Mouse (Mus musculus): Measurements from ENCODE around the gene Sox5.

The Sox5 gene

DNA sequence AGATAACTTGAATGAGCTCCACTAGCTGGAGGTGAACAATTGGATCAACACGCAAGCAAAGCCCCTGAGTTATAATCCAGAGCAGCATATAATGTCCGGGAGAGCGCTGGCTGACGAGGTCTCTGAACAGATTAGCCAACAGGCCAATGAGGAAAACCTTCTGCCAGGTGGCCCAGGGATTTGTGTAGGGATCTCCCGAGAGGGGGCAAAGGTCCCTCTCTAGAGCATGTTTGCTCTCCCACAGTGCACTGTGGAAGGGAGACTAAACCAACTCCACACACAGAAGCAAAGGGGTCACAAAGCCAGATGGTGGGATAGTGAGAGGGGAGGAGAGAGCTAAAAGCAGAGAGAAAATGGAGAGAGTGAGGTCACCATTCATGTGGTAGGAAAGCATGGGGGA lies 128.9 kb downstream of the Sox5 start:
- no peak for DNase-seq (ENCODE audit: low spot score)

DNA sequence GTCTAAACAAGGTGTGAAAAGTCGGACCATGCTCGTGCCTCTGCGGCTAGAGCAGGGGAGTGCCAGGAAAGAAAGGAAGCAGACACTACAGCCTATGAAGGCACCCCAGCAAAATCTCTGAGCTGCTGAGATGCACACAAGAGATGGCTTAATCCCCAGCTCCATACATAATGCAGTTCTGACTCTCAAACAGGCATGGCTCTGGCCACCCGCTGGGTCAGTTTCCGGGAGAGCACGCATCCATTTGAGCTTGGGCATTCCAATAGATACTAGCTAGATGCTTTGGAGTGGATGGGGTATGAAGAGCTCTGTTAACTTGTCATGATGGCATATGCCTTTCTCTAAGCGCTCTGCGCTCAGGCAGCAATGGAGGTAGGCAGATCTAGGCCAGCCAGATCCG lies 132.9 kb downstream of the Sox5 start:
- no peak for DNase-seq (ENCODE audit: low spot score)

DNA sequence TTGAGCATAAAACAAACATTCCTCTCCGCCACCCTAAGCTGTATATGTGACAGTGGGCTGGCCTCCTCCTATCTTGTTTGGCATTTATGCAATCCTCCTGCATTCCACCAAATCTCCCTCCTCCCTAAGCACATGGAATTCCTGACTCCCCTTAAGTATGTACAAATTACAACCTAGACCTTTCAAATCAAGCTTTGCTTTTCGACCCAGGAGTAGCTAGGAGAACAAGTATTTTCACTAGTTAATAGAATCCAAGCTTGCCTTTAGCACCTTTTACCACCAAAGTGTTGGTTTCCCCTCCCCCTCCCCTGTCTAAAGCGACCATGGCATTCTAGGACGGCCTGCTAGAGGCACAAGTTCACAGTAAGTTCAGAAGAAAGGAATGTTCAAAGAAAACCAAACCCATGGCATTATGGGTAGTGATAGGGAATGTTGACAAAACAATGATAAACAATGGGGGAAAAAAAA lies 133.6 kb downstream of the Sox5 start:
- DNase-seq (ENCODE audit: low spot score), result no peak

DNA sequence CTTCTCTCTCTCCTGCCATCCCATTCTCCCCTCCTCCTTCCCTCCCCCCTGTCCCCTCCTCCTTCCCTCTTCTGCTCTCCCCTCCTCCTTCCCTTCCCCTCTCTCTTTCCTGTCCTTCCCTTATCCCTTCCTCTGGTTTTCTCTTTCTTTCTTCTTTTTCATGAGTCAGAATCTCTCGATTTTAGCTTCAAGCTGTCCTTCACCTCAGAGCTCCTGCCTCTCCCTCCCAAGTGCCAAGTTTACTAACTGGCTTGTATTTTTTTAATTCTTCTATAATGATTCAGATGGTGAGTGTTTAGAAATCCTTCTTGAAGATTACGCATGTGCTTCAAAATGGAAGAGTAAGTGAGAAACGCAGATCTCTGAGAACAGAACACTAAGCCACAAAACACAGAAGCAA lies 135.4 kb downstream of the Sox5 start:
- DNase-seq (ENCODE audit: low spot score), result no peak

DNA sequence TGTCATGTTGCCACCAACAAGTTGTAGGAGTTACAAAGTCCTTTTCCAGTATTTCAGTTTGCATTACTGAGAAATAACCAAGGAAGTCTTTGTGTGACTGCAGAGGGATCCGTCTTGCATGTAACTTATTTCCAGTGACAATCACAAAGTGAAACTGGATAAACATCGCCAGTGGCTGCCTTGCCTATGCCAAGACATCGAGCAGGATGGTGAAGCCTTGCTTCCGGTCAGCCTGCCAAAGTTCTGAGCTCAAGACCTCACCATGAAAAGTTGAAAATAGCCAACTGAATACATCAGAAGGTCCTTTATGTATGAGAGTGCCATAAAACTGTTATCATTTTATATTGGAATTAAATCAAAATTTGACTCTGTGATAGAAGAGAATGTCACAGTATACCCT lies 136.0 kb downstream of the Sox5 start:
- DNase-seq (ENCODE audit: low spot score), result no peak

DNA sequence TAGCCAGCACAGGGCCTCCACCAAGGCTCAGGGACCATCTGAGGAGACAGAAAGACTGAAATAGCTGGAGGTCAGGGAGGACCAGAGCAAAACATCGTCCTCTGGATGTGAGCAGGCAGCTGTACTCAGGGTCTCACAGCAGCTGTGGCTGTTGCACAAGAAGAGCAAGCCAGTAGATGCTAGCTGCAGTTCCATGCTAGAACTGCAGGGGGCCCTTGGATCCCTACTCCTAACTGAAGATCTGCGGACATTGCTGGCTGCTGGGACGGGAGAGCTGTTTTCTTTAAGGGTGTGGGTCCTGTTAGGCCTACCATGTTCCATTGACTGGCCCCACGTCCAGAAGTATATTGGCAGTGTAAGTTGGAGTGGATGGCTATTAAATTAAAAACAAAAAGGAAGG lies 137.1 kb downstream of the Sox5 start:
- DNase-seq (ENCODE audit: low spot score), result peak; percentile 64

DNA sequence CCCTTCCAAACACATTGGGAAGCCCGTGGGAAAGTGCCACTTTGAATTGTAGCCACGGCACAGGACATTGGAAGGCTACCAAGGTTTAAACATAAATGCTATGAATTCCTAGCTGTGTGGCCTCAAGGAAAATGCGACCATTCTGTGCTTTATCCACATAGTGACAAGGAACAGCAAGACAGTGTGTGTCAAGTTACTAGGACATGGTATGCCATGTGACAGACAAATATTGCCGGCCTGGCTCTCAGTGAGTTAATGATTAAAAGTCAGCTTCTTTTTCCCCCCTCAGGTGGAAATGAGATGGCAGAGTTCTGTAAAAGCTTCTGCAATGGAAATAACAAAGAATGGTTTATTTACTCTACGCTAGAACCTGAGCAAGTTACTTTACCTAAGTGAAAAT lies 138.2 kb downstream of the Sox5 start:
- DNase-seq (ENCODE audit: low spot score), result no peak

DNA sequence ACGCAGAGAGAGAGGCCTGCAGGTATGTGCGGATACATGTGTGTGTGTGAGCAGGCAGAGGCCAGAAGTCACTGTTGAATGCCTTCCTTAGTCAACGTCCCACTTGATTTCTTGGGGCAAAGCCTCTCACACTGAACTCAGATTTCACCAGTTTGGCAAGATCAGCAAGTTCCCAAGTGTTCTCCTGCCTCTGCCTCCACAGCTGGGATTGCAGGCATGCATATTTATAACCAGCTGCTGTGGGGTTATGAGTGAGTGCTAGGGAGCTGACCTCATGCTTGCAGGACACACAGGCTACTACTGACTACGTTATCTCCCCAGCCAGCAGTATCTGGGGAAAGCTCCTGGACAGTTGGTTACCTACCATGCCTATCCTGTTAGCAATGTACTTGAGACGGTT lies 139.9 kb downstream of the Sox5 start:
- no peak for DNase-seq (ENCODE audit: low spot score)

DNA sequence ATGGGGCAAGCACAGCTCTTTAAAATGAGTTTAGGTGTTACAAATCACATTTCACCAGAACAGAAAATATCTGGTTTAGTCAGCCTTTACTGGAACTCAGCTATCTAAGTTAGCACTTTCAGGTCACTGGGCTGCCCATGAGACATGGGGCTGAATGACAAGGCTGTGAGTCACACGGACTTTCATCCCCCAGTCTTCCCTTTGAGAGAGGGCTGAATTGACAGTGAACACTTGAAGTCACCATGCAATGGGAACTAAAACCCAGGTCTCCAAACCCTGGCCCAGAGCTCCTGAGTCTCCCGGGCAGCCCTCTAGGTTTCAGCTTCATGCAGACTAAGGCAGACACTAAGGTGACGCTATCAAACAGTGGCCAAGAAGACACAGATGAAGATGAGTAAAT lies 141.2 kb downstream of the Sox5 start:
- DNase-seq (ENCODE audit: low spot score), result no peak

DNA sequence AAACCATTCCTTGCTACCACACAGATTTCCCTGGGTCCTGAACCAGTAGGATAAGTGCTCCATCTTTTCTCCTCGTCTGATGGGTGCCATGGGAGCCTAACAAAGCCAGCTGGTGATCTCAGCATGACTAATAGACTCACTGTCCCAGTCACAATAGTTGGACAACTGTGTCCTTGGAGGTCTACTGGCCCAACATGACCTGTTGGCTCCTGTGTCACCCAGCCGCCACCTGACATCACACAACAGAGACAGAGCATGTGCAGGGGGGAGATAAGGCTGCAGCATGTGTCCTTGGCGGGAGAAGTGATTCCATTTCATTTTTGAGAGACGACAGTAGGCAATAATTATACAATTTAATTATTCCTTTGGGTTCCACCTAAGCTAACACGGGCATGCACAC lies 143.2 kb downstream of the Sox5 start:
- no peak for DNase-seq (ENCODE audit: low spot score)

DNA sequence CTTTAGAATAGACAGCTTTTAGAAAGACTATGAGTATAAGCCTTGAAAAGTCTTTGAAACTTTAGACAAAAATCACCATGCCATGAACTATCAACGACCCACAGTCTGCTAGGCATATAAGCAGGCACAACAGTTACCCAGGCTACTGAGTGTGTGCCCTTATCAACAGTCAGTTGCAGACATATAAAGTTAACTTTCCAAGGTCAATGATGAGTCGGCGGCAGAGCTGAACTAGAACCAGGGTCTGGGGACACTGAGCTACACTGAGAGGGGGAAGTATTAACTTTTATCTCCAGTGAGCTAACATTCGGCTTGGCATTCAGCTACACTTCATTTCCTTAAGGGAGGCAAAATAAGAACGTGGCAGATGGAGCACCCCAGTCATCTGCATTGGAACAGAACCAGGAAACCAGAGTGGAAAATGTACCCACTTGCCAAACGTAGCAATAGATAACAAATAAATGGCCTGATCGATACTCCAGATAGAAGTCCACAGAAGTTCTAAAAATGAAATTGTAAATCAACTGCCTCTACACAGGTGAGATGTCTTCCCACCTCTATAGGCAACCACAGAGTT lies 154.2 kb downstream of the Sox5 start:
- DNase-seq (ENCODE audit: low spot score), result no peak

DNA sequence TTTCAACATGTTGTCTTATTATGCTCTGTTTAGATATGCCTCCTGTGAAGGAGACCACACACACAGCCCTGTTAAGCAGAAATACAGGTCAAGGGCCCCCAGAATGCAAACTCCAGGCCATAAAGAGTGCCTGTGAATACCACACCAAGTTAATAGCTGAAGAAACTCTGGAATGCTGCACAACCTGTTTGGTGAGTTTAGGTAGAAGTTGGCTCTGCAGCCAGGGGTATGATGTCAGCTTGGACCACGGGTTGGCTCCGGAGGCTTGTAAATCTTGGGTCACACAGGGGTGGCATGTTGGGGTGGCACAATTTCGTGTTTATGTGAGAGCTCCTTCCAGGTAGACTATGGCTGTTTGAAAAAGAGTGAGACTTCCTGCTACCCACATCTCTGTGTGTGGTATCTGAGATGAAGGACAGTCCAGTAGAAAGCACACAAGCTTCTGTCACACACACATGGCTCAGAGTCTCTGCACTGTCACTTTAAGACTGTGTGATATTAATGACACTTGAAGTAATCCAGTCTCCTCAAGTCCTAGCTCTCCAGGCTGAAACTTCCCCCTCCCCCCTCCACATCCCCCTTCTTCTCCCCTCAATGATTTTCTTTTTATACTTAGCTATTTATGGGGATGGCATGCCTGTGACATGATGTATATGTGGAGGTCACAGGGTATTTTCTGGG lies 160.5 kb downstream of the Sox5 start:
- DNase-seq (ENCODE audit: low spot score), result no peak

DNA sequence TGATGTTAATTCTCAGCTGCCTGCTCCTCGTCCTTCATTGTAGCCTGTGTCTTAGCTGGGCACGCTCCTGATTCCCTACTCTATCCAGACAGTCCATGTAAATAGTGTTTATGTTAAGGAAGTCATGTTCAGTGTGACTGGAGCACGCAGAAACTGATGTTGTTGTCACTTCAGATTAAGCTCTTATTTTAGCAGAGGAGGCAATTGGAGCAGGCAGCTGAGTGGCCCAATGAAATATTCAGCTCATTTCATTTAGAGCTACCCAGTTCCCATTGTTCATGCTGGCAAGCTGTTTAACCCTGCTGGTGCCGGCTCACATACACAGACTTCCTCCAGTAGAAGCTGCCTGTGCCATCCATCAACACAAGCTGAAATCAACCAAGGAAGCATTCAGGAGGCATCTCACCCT lies 170.4 kb downstream of the Sox5 start:
- no peak for DNase-seq (ENCODE audit: low spot score)

DNA sequence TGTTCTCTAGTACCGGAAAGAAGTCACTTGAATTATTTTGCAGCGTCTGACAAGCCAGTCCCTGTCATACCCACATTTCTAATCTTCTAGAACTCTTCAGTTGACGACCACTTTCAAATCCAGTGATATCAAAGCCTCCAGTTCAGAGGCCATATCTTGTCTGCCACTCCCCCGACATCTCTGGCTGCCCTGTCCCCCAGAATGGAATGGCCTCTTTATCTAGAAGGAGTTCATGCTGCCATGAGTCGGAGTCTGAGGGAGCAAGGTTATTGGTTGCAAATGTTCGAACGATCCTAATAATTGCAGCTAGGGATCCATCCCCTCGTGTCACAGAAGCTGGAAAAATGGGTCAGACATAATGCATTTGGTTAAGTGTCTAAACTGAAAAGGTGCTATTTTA lies 170.9 kb downstream of the Sox5 start:
- no peak for DNase-seq (ENCODE audit: low spot score)

DNA sequence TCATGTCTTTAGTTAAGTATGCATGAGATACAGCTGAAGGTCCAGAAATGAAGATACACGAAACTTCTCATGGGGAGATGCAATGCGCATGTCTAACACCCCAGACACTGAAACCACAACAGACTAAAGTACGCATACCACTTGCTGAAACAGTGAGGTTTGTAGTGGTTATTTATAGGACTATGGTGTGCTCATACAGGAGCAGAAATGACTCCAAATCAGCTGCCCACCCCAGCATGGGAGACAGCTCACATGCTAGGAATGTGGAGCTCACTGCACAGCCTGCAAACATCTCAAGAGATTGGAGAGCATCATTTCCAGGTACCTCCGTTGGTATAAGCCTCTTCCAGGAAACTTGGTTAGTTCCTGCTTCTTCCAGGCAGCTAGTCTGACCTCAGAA lies 178.9 kb downstream of the Sox5 start:
- no peak for DNase-seq (ENCODE audit: low spot score)

DNA sequence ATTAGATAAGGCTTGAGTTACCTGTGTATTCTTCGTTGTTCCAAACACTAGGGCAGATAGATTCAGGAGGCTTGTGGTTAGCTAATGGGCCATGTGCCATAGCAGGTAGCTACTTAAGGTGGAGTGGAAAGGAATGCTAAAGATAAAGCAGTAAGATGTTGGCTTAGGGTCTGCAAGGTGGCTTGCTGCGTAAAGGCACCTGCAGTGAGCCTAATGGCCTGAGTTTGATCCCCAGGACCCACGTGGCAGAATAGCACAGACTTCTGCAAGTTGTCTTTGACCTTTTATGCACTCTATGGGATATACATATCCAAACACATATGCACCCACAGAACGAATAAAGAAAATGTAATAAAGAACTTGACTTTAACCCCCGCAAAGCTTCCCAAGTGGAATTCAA lies 181.4 kb downstream of the Sox5 start:
- no peak for DNase-seq (ENCODE audit: low spot score)

DNA sequence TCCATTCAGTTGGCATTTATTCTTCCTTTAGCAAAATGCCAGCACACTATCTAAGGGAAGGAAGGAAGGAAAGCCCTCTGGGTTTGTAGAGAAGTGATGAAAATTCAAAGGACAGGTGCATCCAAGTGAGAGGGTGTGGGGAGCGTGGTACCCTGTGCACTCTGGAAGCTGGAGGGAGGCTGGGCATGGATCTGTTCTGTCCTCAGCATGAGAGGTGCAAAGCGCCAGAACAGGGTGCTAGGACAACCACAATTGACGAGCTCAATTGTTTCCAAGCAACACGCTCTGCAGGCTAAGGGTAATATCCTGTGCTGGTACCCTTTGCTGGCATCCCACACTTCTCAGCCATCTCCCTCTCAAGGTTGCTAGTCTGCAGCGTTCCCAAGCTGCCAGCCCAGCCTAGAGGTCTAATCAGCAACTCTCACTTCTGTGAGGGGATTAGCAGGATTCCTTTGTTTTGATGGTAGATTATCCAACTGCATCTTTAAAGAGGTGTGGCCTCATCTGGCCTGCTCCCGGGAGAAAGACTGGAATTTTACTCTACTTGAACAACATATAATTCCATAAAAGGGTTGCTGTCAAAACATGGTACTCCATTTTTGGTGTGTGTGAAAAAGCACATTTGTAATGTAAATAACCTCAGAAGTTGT lies 183.3 kb downstream of the Sox5 start:
- no peak for DNase-seq (ENCODE audit: low spot score)

DNA sequence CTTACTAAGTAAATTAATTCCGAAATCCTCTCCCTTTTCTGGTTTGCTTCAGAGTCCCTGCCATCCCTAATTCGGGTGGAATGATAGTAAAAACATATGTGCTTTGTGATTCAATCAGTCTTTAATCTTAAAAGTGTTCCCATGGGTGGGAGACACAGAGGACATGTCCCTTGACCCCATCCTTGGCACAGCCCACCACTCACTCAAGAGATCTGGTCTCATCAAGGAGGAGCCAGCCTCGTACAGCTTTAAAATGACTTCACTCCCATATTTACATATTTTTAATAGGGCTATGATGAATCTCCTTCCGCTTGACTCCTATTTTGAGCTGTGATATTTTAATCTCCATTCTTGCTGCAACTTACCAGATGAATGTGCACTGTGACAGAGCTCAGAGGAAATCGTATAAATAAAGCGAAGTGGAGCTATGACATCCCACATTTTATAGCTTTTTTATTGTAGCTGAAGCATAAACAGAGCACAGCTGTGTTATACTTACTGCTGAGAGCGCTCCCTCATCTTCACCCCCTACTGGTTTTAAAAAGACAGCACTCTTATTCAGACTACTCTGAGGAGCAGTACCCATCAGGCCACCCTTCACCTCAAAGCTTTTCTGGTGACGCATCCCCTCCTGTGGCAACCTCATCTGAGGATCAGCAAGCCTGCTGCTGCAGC lies 185.1 kb downstream of the Sox5 start:
- DNase-seq (ENCODE audit: low spot score), result no peak

DNA sequence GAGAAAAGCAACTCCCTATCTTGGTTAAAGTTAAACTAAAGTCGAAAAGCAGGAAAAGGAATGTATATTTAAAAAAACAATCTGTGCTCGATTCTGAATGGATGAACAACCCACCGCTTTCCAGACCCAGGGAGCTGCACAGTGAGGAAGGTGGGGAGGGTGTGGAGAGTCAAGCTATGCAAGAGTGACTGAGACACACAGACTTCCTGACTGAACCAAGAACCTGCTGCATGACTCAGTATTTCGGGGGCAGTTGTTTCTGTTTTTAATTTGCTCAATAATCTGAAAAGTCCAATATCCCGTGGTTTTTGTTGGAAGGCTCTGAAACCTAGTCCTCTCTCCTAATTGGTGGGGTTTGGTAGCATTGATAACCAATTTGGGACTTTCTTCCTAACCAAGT lies 196.9 kb downstream of the Sox5 start:
- DNase-seq (ENCODE audit: low spot score), result no peak

DNA sequence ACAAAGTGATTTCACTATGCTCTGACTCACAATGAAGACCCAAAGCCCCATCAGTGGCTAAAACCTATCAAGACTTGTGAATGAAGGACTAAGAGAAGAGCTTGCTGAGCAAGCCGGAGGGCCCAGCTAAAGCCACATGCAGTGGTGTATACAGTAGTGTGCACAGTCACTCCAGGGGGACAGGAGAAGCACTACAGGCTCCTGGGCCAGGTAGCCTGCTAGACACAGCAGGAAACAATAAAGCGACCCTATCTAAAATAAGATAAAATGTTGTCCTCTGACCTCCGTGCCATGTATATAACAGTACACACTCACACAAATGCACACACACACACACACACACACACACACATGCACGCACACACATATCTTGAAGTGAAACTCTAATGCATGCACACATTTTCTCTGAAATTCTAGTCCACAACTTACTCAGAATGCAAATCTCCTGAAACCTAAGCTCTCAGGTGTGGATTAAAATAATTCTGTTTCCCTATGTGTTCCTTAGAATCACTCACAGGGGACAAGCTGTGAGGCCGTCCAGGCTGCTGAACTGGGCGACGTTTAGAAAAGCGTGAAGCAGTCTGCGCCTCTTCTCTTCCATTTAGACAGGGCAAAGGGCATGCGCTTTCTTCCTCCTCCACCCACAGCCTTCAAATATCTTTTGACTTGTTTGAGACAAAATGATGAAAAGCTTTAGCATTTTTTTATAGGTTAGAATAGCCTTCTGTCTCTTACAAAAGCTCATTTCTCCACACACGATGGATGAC lies 197.5 kb downstream of the Sox5 start:
- DNase-seq (ENCODE audit: low spot score), result no peak

DNA sequence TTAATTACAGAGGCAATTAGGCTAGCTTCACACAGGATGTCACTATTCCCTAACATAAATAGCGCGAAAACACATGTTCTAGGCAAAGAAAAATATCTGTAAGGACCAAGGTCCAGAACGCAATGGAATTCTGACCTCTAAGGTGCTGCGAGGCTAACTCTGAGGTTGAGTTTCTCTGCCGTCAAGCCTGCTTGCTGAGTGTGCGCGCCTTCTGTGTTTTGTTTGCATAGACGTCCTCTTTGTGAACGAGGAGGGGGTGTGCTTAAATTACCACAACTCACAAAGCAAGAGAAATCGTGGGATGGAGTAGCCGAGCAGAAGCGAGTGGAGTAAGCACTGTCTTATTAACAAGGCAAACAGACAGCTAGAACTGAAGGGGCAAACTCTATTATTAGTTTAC lies 202.5 kb downstream of the Sox5 start:
- DNase-seq (ENCODE audit: low spot score), result no peak

DNA sequence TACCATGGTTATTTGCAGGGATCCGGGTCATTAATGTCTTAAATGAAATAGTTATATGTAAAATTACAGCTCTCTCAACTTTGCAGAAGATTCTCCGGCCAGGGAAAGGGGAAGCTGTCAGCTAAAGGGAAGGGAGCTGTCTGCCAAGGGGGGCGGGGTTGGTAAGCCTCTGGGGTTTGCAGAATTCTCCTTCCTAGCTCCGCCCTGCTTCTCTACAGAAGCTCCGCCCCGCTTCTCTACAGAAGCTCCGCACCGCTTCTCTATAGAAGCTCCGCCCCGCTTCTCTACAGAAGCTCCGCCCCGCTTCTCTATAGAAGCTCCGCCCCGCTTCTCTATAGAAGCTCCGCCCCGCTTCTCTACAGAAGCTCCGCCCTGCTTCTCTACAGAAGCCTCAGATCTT lies 210.9 kb downstream of the Sox5 start:
- DNase-seq (ENCODE audit: low spot score), result peak; percentile 43
